Mouse (Mus musculus) testis, postnatal 14 days (tissue): Measurements from ENCODE around the gene Spg7.

ENCODE experiments used
- DNase-seq: peaks from one replicate; pipeline ENCODE4 v3.0.0; 2021; ENCODE audit warnings: low spot score

Gene Spg7

GRCm38 (mm10) chr8:123131041-123131440 is 68.3 kb downstream of the Spg7 start:
- DNase-seq: no peak

DNA sequence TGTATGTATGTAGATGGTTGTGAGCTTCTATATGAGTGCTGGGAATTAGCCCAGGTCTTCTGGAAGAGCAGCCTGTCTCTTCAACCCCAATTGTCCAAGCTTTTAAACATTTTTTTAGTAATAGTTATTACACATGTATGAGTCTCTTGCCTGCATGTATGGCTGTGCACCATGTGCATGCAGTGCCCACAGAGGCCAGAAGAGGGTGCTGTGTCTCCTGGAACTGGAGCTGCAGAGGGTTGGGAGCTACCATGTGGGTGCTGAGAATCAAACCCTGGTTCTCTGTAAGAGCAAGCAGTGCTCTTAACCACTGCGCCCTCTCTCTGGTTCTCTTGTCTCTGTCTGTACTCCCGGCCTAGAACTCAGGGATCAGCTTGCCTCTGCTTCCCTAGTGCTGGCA is 70.2 kb downstream of the Spg7 start:
- DNase-seq: no peak

DNA sequence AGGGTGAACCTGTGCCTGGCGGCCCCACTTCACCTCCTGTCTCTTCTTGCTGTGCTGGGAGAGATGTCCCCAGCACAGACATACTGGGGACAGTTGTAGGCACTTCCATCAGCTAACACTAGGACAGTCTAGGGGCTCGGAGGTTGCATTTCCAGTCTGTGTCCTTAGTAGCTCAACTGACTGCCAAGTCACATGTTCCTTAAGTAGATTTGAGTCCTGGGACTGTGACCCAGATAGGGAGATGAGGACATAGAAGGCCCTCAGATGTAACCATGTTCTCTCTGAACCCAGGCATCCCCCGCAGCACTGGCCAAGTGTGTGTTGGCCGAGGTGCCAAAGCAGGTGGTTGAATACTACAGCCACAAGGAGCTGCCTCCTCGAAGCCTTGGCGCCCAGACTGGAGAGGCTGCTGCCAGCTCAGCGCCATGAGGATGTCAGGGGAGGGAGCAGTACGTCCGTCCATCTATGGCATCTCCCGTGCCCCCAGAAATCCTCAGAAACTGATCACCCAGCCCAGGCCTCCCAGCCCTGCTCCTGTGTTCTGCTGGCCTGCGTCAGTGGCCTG is 71.5 kb downstream of the Spg7 start:
- DNase-seq: no peak

DNA sequence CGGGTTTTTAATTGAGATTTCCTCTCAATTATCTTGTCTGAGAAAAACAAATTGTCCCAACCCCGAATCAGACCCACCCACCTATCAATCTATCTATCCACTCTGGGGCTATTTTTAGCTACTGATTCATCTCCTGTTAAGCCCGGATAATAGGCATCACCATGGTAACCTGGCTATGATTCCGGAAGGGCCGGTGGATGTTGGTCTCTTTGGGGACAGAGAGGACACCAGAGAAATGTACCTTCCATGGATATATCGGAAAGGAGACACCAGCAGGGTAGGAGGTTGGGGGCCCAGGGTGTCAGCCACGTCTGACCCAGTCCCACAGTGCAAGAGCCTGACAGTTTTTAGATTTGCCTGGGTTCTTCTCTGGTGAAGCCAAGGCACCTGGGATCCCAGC is 72.7 kb downstream of the Spg7 start:
- no peak for DNase-seq

GRCm38 (mm10) chr8:123135806-123136205 is 73.1 kb downstream of the Spg7 start:
- DNase-seq: no peak

DNA sequence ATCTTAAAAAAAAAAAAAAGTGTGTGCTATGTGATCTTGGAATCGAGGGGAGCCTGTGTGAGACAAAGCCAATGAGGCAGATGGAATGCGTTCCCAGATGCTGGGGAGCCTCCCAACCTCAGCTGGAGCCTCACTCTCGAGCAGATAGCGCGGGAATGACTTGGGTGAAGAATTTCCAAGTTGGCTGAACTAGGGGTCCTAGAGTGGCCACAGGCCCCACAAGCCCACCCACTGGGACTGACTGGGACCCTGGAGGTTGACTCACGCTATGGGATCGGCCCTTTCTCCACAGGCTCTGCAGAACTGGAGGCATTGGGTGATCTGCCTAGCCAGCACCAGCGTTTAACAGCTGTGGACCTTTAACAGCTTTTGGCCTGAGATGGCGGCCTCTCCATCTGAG is 73.5 kb downstream of the Spg7 start:
- DNase-seq: no peak

DNA sequence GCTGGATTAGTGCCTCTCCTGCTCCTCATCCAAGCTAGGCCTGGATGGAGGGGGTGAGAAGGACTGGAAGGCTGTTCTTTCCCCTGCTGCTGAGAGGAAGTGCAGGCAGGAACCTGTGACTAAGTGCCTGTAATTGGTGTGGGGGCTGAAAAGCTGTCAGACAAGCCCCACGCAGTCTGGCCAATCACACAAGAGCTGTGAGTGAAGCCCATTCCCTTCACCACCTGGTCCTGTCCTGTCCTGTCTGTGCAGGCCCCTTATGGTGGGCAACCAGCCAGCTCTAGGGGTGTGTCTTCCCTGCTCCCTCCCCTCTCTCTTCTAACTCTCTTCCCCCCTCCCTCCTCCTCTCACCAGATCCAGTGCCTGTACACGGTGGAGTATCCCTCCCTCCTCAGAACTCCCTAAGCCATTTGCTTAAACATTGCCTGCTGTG is 74.9 kb downstream of the Spg7 start:
- no peak for DNase-seq

GRCm38 (mm10) chr8:123138741-123139140 is 76.0 kb downstream of the Spg7 start:
- DNase-seq: no peak

- peak; percentile 68 for DNase-seq
These were observed 79.2 kb downstream of the Spg7 start for GRCm38 (mm10) chr8:123141741-123142462.

DNA sequence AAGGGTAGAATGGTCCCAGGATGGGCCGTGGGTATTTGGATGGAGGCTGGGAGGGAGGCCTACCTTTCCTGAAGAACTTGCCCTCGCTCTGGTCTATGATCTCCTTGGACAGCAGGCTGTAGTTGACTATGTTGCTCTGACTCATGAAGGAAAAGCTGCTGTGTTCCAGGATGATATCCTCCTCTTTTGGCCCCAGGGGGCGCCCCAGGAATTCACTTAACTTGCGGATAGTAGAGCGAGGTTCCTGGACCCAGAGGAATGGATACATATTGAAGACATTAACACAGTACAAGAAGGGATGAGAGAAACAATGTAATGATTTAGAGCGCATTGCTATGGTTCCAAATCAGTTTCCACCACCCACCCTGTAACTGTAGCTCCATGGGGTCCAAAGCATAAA is 82.5 kb downstream of the Spg7 start:
- DNase-seq: peak; percentile 58

- no peak for DNase-seq
These were observed 83.6 kb downstream of the Spg7 start for GRCm38 (mm10) chr8:123146390-123146789.
